Mouse (Mus musculus): ENCODE results near the gene Tex19.2. TPM values are rescaled to one million over a fixed set of nuclear protein-coding genes. Genes with fewer than 3 reads are reported as not detected.

The Tex19.2 gene
- polyA plus RNA-seq (2015; fragmentation: Nextera tagmentation; extraction: Ambion mirVana) = not detected in 2 replicates

GRCm38 (mm10) chr11:121118577-121118976 is at the start of gene Tex19.2:
TSS of gene Tex19.2 (minus strand) at chr11:121118677.
- H3K9me3 ChIP-seq = no peaks in the 10 kb centered on the region
- 82% methylated on average over 3 of the region's 3 CpGs for WGBS
- no peak within 1 kb of the TSS for H3K27ac ChIP-seq (replicated peaks)
- H3K4me3 ChIP-seq = no peak within 1 kb of the TSS
- ATAC-seq (ENCODE audit: extremely low read depth, insufficient number of reproducible peaks, low FRiP score, low TSS enrichment) = no peak
- H3K4me2 ChIP-seq = no peak within 1 kb of the TSS
- no peak within 1 kb of the TSS for H3K9ac ChIP-seq
- peaks cover 22% of the 10 kb centered on the region for H3K4me1 ChIP-seq
- no peaks in the 10 kb centered on the region for H3K36me3 ChIP-seq
- peaks cover 16% of the 10 kb centered on the region for H3K27me3 ChIP-seq (replicated peaks)

GRCm38 (mm10) chr11:121163751-121164150 is 45.3 kb upstream of the Tex19.2 start:
- H3K4me3 ChIP-seq = no peak overlapping the region
- no peak overlapping the region for H3K9ac ChIP-seq
- H3K4me2 ChIP-seq = no peak overlapping the region
- ATAC-seq (ENCODE audit: extremely low read depth, insufficient number of reproducible peaks, low FRiP score, low TSS enrichment) = no peak
- H3K27ac ChIP-seq (replicated peaks) = no peak overlapping the region
- H3K36me3 ChIP-seq = no peaks in the 10 kb centered on the region
- peaks cover 18% of the 10 kb centered on the region for H3K27me3 ChIP-seq (replicated peaks)
- H3K4me1 ChIP-seq = no peaks in the 10 kb centered on the region
- no peaks in the 10 kb centered on the region for H3K9me3 ChIP-seq
- WGBS = 70% methylated on average over 4 of the region's 4 CpGs

GRCm38 (mm10) chr11:121160636-121161346 is 42.3 kb upstream of the Tex19.2 start:
- no peak overlapping the region for H3K4me3 ChIP-seq
- no peak overlapping the region for H3K9ac ChIP-seq
- H3K4me1 ChIP-seq = peaks cover 10% of the 10 kb centered on the region
- WGBS = 90% methylated on average over 26 of the region's 26 CpGs
- no peak overlapping the region for H3K4me2 ChIP-seq
- H3K27ac ChIP-seq (replicated peaks) = no peak overlapping the region
- no peaks in the 10 kb centered on the region for H3K36me3 ChIP-seq
- H3K9me3 ChIP-seq = no peaks in the 10 kb centered on the region
- ATAC-seq (ENCODE audit: extremely low read depth, insufficient number of reproducible peaks, low FRiP score, low TSS enrichment) = no peak
- peaks cover 46% of the 10 kb centered on the region for H3K27me3 ChIP-seq (replicated peaks)

GRCm38 (mm10) chr11:121159971-121160370 is 41.5 kb upstream of the Tex19.2 start, which contains the start of gene Uts2r:
TSS of gene Uts2r (plus strand) at chr11:121160271.
- H3K27me3 ChIP-seq (replicated peaks) = peaks cover 54% of the 10 kb centered on the region
- no peaks in the 10 kb centered on the region for H3K36me3 ChIP-seq
- H3K4me3 ChIP-seq = no peak within 1 kb of the TSS
- H3K4me1 ChIP-seq = peaks cover 10% of the 10 kb centered on the region
- ATAC-seq (ENCODE audit: extremely low read depth, insufficient number of reproducible peaks, low FRiP score, low TSS enrichment) = no peak
- 77% methylated on average over 5 of the region's 5 CpGs for WGBS
- no peaks in the 10 kb centered on the region for H3K9me3 ChIP-seq
- no peak within 1 kb of the TSS for H3K4me2 ChIP-seq
- no peak within 1 kb of the TSS for H3K27ac ChIP-seq (replicated peaks)
- no peak within 1 kb of the TSS for H3K9ac ChIP-seq

GRCm38 (mm10) chr11:121156411-121156891 is 38.0 kb upstream of the Tex19.2 start:
- 1% methylated on average over 45 of the region's 45 CpGs for WGBS
- peak overlapping the region; percentile 65 for H3K9ac ChIP-seq

GRCm38 (mm10) chr11:121154203-121154602 is 35.7 kb upstream of the Tex19.2 start:
- Histone ChIP-seq H3K4me2 (no peak overlapping the region), H3K4me1 (peaks cover 14% of the 10 kb centered on the region), H3K4me3 (no peak overlapping the region), H3K27ac (replicated peaks) (no peak overlapping the region), H3K36me3 (no peaks in the 10 kb centered on the region), H3K27me3 (replicated peaks) (peaks cover 56% of the 10 kb centered on the region), H3K9me3 (no peaks in the 10 kb centered on the region), H3K9ac (no peak overlapping the region)
- no peak for ATAC-seq (ENCODE audit: extremely low read depth, insufficient number of reproducible peaks, low FRiP score, low TSS enrichment)
- WGBS = 31% methylated on average over 4 of the region's 4 CpGs

More at GRCm38 (mm10) chr11:121156411-121156891, 38.0 kb upstream of the Tex19.2 start:
- H3K36me3 ChIP-seq = no peaks in the 10 kb centered on the region
- H3K4me1 ChIP-seq = peaks cover 10% of the 10 kb centered on the region
- peak overlapping the region; percentile 49 for H3K4me3 ChIP-seq
- peak overlapping the region; percentile 84 for H3K4me2 ChIP-seq
- no peak for ATAC-seq (ENCODE audit: extremely low read depth, insufficient number of reproducible peaks, low FRiP score, low TSS enrichment)
- no peaks in the 10 kb centered on the region for H3K9me3 ChIP-seq
- peaks cover 67% of the 10 kb centered on the region for H3K27me3 ChIP-seq (replicated peaks)
- no peak overlapping the region for H3K27ac ChIP-seq (replicated peaks)

GRCm38 (mm10) chr11:121148193-121148592 is 29.7 kb upstream of the Tex19.2 start:
- no peak for ATAC-seq (ENCODE audit: extremely low read depth, insufficient number of reproducible peaks, low FRiP score, low TSS enrichment)
- WGBS = 74% methylated on average over 3 of the region's 3 CpGs
- no peak overlapping the region for H3K4me3 ChIP-seq
- H3K27me3 ChIP-seq (replicated peaks) = no peaks in the 10 kb centered on the region
- no peaks in the 10 kb centered on the region for H3K36me3 ChIP-seq
- H3K4me1 ChIP-seq = peaks cover 4% of the 10 kb centered on the region; the same call in 1 of the 2 replicates
- H3K27ac ChIP-seq (replicated peaks) = no peak overlapping the region
- H3K9ac ChIP-seq = no peak overlapping the region
- H3K9me3 ChIP-seq = no peaks in the 10 kb centered on the region
- no peak overlapping the region for H3K4me2 ChIP-seq

GRCm38 (mm10) chr11:121145865-121146264 is 27.4 kb upstream of the Tex19.2 start, which contains the start of gene Tex19.1:
TSS of gene Tex19.1 (plus strand) at chr11:121146143.
- no peak within 1 kb of the TSS for H3K27ac ChIP-seq (replicated peaks)
- no peak within 1 kb of the TSS for H3K4me3 ChIP-seq
- H3K4me1 ChIP-seq = peaks cover 4% of the 10 kb centered on the region; the same call in 1 of the 2 replicates
- no peaks in the 10 kb centered on the region for H3K36me3 ChIP-seq
- no peak within 1 kb of the TSS for H3K4me2 ChIP-seq
- H3K9ac ChIP-seq = no peak within 1 kb of the TSS
- ATAC-seq (ENCODE audit: extremely low read depth, insufficient number of reproducible peaks, low FRiP score, low TSS enrichment) = no peak
- H3K9me3 ChIP-seq = no peaks in the 10 kb centered on the region
- WGBS = 86% methylated on average over 22 of the region's 22 CpGs
- no peaks in the 10 kb centered on the region for H3K27me3 ChIP-seq (replicated peaks)

- H3K9ac ChIP-seq = no peak overlapping the region
- ATAC-seq (ENCODE audit: extremely low read depth, insufficient number of reproducible peaks, low FRiP score, low TSS enrichment) = no peak
- H3K9me3 ChIP-seq = no peaks in the 10 kb centered on the region
- peaks cover 2% of the 10 kb centered on the region; the same call in 1 of the 2 replicates for H3K27me3 ChIP-seq (replicated peaks)
- H3K4me2 ChIP-seq = no peak overlapping the region
- no peak overlapping the region for H3K27ac ChIP-seq (replicated peaks)
- WGBS = 71% methylated on average over 9 of the region's 9 CpGs
- H3K4me3 ChIP-seq = no peak overlapping the region
- no peaks in the 10 kb centered on the region for H3K36me3 ChIP-seq
- peaks cover 6% of the 10 kb centered on the region for H3K4me1 ChIP-seq
These were observed 25.0 kb upstream of the Tex19.2 start for GRCm38 (mm10) chr11:121143325-121144015.

- Histone ChIP-seq H3K9ac (0 out of 2 replicates have a peak overlapping the region, but pooled peaks have one; percentile 6), H3K36me3 (no peaks in the 10 kb centered on the region), H3K27ac (replicated peaks) (no peak overlapping the region), H3K4me2 (0 out of 2 replicates have a peak overlapping the region, but pooled peaks have one; percentile 19), H3K4me3 (no peak overlapping the region), H3K27me3 (replicated peaks) (peaks cover 14% of the 10 kb centered on the region; the same call in 1 of the 2 replicates), H3K4me1 (peaks cover 11% of the 10 kb centered on the region), H3K9me3 (no peaks in the 10 kb centered on the region)
- WGBS = 29% methylated on average over 6 of the region's 6 CpGs
- ATAC-seq (ENCODE audit: extremely low read depth, insufficient number of reproducible peaks, low FRiP score, low TSS enrichment) = no peak
These were observed 20.3 kb upstream of the Tex19.2 start for GRCm38 (mm10) chr11:121138732-121139131.

GRCm38 (mm10) chr11:121137682-121138081 is 19.2 kb upstream of the Tex19.2 start:
- Histone ChIP-seq H3K4me3 (no peak overlapping the region), H3K27me3 (replicated peaks) (peaks cover 14% of the 10 kb centered on the region; the same call in 1 of the 2 replicates), H3K9ac (no peak overlapping the region), H3K4me1 (peaks cover 11% of the 10 kb centered on the region), H3K36me3 (no peaks in the 10 kb centered on the region), H3K4me2 (no peak overlapping the region), H3K9me3 (no peaks in the 10 kb centered on the region), H3K27ac (replicated peaks) (no peak overlapping the region)
- 80% methylated on average over 5 of the region's 5 CpGs for WGBS
- ATAC-seq (ENCODE audit: extremely low read depth, insufficient number of reproducible peaks, low FRiP score, low TSS enrichment) = no peak

All from heart, embryonic 13.5 days (tissue).